Comparison of ENCODE assay signal across 7 mouse cellular contexts in the genomic region with DNA sequence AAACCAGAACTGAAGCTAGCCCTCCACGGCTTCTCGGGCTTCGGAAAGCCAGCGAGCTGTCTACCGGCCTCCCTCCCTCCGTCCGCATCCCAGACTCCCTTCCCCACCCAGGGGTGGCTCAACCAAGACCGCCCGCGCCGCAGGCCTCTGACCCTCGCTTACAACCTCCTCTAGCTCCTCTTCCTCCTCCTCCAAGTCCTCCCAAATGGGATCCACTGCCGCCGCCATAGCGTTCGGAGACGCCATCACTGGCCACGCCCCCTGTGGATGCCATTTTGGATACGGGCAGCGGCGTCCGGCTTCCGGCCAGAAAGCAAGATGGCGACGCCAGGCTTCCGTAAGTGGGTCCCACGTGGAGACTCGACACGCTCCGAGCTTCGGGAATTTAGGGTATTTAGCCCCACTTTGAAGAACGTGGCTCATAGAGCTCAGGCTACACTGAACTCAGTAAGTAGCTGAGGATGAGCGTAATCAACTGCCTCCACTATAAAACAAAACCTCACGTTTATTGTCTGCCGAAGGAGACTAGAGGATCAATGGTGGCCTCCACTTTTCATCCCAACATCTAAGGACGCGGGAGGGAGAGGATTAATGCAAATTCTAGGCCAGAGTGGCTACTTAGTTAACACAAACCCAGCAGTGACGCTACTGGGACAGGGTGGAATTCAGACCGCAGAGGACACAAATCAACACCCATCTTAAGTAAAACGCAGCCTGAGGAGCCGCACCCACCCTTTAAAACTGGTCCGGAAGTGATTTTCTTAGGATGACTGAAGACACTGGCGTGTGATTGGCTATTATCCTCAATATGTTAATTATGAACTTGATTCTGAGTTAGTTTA. TPM values are rescaled to one million over a fixed set of nuclear protein-coding genes. Genes with fewer than 3 reads are reported as not detected.
A peak's percentile ranks its signal among the peaks of the same experiment; 100 is the strongest.
DNase-seq lines count a peak whose midpoint lies in the region; ATAC-seq lines count a peak whose summit lies in the region.

Gtf3c6 (minus strand) TSS at position 695 of the 842 bp plus-strand sequence.

- no peaks in the 10 kb centered on the region for H3K27me3 ChIP-seq in embryonic facial prominence, embryonic 11.5 days (ENCODE audit: control insufficient read depth, insufficient read depth, low read length)
- H3K27me3 ChIP-seq in limb, embryonic 11.5 days (ENCODE audit: control insufficient read depth, insufficient read depth, low read length), result no peaks in the 10 kb centered on the region
- H3K27me3 ChIP-seq in midbrain, embryonic 14.5 days (ENCODE audit: control insufficient read depth, insufficient read depth, low read length), result no peaks in the 10 kb centered on the region

- WGBS in embryonic facial prominence, embryonic 11.5 days, result under 1% methylated on average over 43 of the region's 43 CpGs
- WGBS in limb, embryonic 11.5 days, result under 1% methylated on average over 43 of the region's 43 CpGs
- under 1% methylated on average over 43 of the region's 43 CpGs for WGBS in midbrain, embryonic 14.5 days

- H3K9me3 ChIP-seq in embryonic facial prominence, embryonic 11.5 days (replicated peaks; ENCODE audit: control insufficient read depth, low read length), result no peaks in the 10 kb centered on the region
- no peaks in the 10 kb centered on the region for H3K9me3 ChIP-seq in limb, embryonic 11.5 days (ENCODE audit: control insufficient read depth, low read length)
- H3K9me3 ChIP-seq in midbrain, embryonic 14.5 days (ENCODE audit: control insufficient read depth, low read length), result no peaks in the 10 kb centered on the region

- H3K4me1 ChIP-seq in embryonic facial prominence, embryonic 11.5 days (ENCODE audit: control insufficient read depth, insufficient read depth, low read length), result no peaks in the 10 kb centered on the region
- H3K4me1 ChIP-seq in limb, embryonic 11.5 days (ENCODE audit: control insufficient read depth, insufficient read depth, low read length), result no peaks in the 10 kb centered on the region
- H3K4me1 ChIP-seq in midbrain, embryonic 14.5 days (ENCODE audit: control insufficient read depth, insufficient read depth, low read length), result peaks cover 2% of the 10 kb centered on the region; the same call in 1 of the 2 replicates

- peak within 1 kb of the TSS; percentile 88 for H3K9ac ChIP-seq in embryonic facial prominence, embryonic 11.5 days (replicated peaks; ENCODE audit: low read length)
- peak within 1 kb of the TSS; percentile 93 for H3K9ac ChIP-seq in limb, embryonic 11.5 days (ENCODE audit: low read length)
- peak within 1 kb of the TSS; percentile 89 for H3K9ac ChIP-seq in midbrain, embryonic 14.5 days (replicated peaks; ENCODE audit: low read length)

- H3K27ac ChIP-seq in embryonic facial prominence, embryonic 11.5 days (replicated peaks; ENCODE audit: low read depth, low read length), result peak within 1 kb of the TSS; percentile 85
- H3K27ac ChIP-seq in limb, embryonic 11.5 days (replicated peaks; ENCODE audit: low read depth, low read length), result peak within 1 kb of the TSS; percentile 89
- H3K27ac ChIP-seq in midbrain, embryonic 14.5 days (replicated peaks; ENCODE audit: low read depth, low read length), result peak within 1 kb of the TSS; percentile 92

- H3K4me3 ChIP-seq in embryonic facial prominence, embryonic 11.5 days (ENCODE audit: low read depth, low read length), result peak within 1 kb of the TSS; percentile 75
- peak within 1 kb of the TSS; percentile 77 for H3K4me3 ChIP-seq in limb, embryonic 11.5 days (ENCODE audit: low read depth, low read length)
- H3K4me3 ChIP-seq in midbrain, embryonic 14.5 days (replicated peaks; ENCODE audit: low read depth, low read length), result peak within 1 kb of the TSS; percentile 64

- peak; percentile 96 for DNase-seq in adrenal gland, postnatal 14 days
- DNase-seq in embryonic facial prominence, embryonic 11.5 days (ENCODE audit: low spot score), result peak; percentile 97
- peak; percentile 99 for DNase-seq in heart, adult 11 months
- peak; percentile 96 for DNase-seq in kidney, adult 18-20 months
- peak; percentile 97 for DNase-seq in limb, embryonic 11.5 days (ENCODE audit: low spot score)
- peak; percentile 98 for DNase-seq in midbrain, embryonic 14.5 days
- DNase-seq in spleen, adult 18-20 months, result peak; percentile 85 to 95

- peaks cover 8% of the 10 kb centered on the region for H3K36me3 ChIP-seq in embryonic facial prominence, embryonic 11.5 days (replicated peaks; ENCODE audit: control insufficient read depth, insufficient read depth, low read depth, low read length)
- H3K36me3 ChIP-seq in limb, embryonic 11.5 days (ENCODE audit: control insufficient read depth, insufficient read depth, low read length), result peaks cover 9% of the 10 kb centered on the region; the same call in 1 of the 2 replicates
- H3K36me3 ChIP-seq in midbrain, embryonic 14.5 days (ENCODE audit: control insufficient read depth, insufficient read depth, low read length), result peaks cover 16% of the 10 kb centered on the region

- peak within 1 kb of the TSS; percentile 72 for H3K4me2 ChIP-seq in embryonic facial prominence, embryonic 11.5 days (ENCODE audit: low read depth, low read length)
- peak within 1 kb of the TSS; percentile 70 for H3K4me2 ChIP-seq in limb, embryonic 11.5 days (ENCODE audit: low read depth, severe bottlenecking)
- peak within 1 kb of the TSS; percentile 74 for H3K4me2 ChIP-seq in midbrain, embryonic 14.5 days (ENCODE audit: low read length)

- peak; percentile 54 for ATAC-seq in embryonic facial prominence, embryonic 11.5 days (replicated peaks; ENCODE audit: insufficient number of reproducible peaks, low FRiP score, low TSS enrichment, low read depth)
- ATAC-seq in limb, embryonic 11.5 days (ENCODE audit: insufficient number of reproducible peaks, low FRiP score, low TSS enrichment, low read depth), result peak; percentile 58
- peak; percentile 81 for ATAC-seq in midbrain, embryonic 14.5 days (ENCODE audit: low FRiP score, low TSS enrichment)

RNA-seq across cellular contexts. Expression of gene Gtf3c6, which starts in this region (rescaled TPM):
- total RNA-seq in adrenal gland, postnatal 14 days (2021), result 56.8 and 65.8 TPM in 2 replicates
- polyA plus RNA-seq in embryonic facial prominence, embryonic 11.5 days (2014; fragmentation: Nextera tagmentation; extraction: Ambion mirVana), result 156 and 162 TPM in 2 replicates
- 184 TPM in 2 replicates for polyA plus RNA-seq in limb, embryonic 11.5 days (2014; fragmentation: Nextera tagmentation; extraction: Ambion mirVana)
- polyA plus RNA-seq in midbrain, embryonic 14.5 days (2014; fragmentation: Nextera tagmentation; extraction: Ambion mirVana), result 86.6 and 91.5 TPM in 2 replicates

Comparison
In these comparisons a context has a peak if more than half of its experiments do, and no peak if none do; other contexts are left out.
1. Peak in every context shown above with its lines: DNase-seq, ATAC-seq, H3K4me3 ChIP-seq and H3K27ac ChIP-seq.